Mouse (Mus musculus) monocyte, adult 2 months (primary cell): ENCODE results near the gene 4930503B20Rik.

Experiments used
- DNase-seq, 2 experiments: peaks; one replicate each; pipeline ENCODE4 v3.0.0; 2022; ENCODE audit warnings: low spot score in 2 of 2, low read depth in 1 of 2

Gene 4930503B20Rik

DNA sequence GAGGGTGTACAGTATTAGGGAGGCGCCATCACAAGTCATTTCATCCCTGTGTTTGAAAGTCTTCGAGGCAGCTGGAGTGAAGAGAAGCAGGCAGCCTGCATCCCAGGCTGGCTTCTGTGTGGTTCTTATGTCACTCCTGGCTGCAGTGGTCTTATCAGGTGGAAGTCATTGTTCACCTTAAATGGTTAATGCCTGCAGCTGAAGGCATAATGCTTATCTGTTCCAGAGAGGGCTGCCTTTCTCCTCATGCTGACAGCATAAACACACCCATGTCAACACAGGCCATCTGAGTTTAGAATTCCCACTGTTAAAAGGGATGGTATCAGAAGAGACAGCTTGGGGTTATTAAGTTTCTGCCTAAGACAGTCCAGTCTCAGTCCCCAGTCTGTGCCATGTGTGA, 49.9 kb downstream of the 4930503B20Rik start:
- DNase-seq, result no peak

DNA sequence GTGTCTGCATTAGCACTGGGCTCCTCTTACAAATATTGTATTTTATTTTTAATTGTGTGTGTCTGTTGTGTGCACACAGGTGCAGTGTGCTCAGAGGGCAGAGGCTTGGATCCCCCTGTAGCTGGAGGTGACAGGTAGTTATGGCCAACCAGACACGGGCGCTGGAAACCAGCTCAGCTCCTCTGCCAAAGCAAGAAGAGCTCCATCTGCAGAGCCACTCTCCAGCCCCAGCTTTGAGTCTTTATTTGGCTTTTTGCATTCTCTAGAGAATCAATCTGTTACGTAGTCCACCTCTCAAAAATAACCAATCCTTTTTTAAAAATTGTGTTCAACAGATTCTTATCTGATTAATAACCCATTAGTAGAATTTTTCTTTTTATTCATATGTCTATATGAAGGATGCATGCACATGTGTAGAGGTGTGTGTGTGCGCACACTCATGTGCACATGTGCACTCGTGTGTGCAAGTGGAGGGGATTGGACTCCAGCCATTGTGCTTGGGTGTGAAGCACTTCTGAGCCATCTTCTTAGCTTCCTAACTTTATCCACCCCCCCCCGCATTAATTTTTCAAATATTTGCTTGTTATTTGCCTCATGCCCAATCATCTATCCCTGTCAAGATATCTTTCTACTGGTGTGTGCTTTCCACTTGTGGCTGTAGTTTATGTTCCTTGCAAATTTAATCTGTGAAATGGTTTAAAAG, 51.8 kb downstream of the 4930503B20Rik start:
- no peak for DNase-seq

DNA sequence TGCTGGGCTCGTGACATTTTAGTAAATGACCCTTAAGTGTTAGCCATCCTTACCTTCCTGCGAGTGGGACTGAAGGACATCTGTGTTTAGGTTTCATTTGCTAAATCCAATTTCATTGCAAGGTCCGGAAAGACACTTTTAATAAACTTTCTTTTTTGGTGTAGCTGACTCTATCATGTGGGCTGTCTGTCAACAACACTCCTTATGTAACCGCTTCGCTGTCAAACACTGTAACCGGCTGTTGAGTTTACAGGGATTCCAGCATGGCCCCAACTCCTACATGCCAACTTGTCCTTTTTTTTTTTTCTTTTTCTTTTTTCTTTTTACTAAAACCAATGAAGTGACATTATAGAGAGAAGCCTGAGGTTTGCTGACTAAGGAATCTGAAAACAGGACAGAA, 52.7 kb downstream of the 4930503B20Rik start:
- no peak for DNase-seq

DNA sequence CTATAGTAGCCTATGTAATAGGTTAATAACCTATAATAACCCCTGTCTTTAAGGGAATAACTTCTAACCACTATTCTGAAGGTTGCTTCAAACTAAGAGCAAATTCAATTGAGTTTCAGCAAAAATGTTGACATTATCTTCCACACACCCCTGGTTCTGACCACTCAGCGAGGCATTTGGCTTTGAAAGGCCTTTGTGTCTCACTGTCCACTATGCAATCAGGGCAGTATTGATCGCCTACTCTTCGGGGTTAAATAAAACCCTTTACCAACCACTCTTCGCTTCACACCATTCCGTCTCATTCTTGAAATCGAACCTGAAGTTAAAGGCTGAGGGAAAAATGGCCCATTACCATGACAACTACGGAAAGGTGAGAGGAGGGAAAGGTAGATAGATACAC, 54.3 kb downstream of the 4930503B20Rik start:
- DNase-seq, result no peak

DNA sequence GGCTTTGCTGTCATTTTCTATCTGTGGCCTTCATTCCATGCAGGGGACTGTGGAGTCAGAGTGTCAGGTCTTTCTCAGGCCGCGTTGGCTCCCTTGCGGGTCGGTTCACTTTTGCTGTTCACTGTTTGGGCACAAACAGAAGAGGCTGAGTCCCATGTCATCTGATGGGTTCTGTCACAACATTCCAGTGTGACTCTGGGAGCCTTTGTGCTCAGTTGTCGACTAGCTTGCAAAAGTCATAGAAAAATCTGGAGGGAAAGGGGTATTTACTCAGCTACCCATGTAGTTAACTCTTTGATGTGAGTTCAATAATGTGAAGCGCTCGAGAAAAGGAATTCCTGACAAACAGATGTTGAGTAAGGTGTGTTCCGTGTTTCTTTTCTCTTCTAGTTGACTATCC, 54.7 kb downstream of the 4930503B20Rik start:
- DNase-seq, result no peak

DNA sequence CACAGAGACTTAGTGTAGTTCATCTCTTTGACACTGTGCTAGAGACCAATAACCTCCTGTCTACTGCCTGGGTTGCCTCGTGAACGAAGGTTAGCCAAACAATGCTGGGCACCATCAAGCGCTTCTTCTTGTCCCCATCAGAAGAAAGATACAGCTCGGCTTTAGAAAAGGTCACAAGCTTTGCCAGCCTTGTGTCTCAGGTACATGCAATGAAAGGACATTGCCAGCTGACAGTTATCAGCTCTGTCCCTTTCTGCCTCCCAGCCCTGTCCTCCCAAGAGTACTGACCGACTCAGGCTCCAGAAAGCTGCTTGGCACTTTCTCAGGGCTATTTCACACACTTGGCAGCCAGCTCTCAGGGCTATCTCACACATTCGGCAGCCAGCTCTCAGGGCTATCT, 55.7 kb downstream of the 4930503B20Rik start:
- DNase-seq, result no peak
